Mouse (Mus musculus): ENCODE results near the gene Stpg4.

Gene Stpg4

DNA sequence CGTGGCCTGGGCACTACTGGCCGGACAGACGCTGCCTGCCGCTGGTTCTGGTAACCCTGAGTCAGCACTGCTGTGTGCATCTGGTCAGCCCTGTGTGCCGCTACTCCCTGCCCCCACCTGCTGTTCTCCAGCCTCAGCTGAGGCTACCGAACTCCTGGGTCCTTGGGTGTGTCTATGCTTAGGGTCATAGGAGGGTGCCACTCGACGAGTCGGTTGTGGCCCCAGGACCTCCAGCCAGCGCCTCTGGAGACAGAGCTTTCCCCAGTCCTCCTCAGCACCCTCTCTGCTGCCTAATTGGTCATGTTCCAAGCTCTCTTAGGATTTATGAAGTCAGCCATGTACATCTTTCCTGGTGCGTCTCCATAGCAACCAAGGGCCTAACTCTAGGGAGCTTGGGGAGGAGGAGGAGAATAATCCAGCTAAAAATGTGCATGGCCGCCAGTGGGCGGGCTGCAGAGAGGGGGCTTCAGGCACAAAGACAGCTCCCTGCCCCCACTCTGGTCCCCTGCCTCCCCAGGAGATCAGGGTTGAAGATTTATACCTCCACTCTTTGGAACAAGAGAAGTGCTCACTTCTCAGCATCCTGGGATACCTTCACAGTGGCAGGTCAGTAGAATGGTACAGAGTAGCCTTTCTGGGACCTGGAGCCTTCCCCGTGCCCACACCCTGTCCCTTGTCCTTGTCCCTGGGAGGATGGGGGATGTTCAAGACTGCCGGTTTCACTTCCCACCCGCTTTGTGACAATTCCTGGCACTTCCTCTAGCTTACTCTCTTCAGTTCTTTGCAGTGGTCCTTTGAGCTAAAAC, 49.0 kb downstream of the Stpg4 start:
- no peak for DNase-seq (ENCODE audit: low spot score in 2 of 2)

DNA sequence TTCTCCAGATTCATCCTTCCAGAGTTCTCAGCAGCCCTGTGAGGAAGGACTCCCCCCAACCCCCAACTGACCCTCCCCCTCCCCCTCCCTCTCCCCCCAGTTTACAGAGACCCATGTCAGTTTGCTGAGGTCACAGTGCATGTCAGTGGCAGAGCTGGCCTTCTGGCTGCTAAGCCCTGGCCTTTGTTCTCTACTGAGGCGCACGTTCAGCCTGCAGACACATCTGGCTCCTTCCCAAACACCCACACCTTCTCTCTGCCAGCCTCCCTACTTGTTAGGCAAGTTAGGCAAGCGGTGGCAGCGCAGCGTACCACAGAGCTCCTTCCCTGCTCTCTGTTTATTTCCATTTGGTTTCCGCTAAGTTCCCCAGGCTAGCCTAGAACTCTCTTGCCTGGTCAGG, 50.0 kb downstream of the Stpg4 start:
- DNase-seq (ENCODE audit: low spot score in 2 of 2) = no peak

DNA sequence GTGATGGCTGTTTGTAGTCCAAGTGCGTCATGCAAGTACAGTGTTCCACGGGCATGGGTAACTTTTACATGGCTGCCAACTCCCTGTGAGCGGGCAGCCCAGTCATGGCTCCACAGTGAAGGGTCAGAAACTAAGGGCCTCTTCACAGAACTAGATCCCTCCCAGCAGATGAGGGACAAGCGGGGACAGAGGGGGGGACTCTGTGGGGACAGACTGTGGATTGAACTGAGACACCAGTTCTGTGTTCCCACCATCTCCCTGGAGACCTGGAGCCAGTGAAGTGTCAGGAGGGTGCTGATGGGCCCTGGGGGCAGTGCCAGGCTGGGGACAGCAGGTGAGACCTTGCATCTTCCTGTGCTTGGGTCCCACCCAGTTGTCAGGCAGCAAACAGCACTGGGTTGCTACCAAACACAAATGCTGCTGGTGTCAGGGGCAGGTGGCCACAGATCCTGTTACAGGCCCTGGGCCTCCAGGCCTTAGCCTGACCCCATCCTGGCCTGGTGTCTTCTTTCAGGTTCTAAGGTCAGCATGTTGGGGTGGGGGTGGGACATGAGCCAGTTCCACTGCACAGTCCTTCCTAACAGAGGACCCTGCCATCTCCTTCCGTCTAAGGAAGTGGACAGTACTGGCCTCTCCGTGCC, 50.6 kb downstream of the Stpg4 start:
- DNase-seq (ENCODE audit: low spot score in 2 of 2) = no peak

- DNase-seq (ENCODE audit: low spot score in 2 of 2) = no peak
Observed at GRCm38 (mm10) chr17:87375941-87376511, 51.5 kb downstream of the Stpg4 start.

GRCm38 (mm10) chr17:87373327-87373726, 54.2 kb downstream of the Stpg4 start:
- no peak for DNase-seq (ENCODE audit: low spot score in 2 of 2)

GRCm38 (mm10) chr17:87372189-87372588, 55.4 kb downstream of the Stpg4 start:
- DNase-seq (ENCODE audit: low spot score in 2 of 2) = no peak

DNA sequence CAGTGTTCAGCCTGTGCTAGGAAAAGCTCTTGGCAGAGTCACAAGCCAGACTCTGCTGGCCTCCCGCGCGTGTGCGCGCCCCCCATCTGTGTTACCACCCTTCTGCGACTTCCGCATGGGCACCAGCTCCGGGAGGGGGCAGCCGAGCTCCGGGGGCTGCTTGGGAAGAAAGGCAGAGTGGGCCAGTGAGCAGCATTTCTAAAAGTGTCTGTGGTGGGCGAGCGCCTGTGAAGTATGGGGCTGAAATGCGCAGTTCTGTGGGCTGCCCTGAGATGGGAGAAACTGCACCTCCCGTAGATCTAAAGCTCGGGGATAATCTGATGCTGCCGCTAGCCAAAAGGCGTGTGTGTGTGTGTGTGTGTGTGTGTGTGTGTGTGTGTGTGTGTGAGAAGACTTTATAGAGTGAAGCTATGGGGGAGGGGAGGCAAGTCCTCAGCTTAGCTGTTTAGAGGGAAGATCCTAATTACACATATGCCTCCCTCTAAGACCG, 58.2 kb downstream of the Stpg4 start:
- no peak for DNase-seq (ENCODE audit: low spot score in 2 of 2)

DNA sequence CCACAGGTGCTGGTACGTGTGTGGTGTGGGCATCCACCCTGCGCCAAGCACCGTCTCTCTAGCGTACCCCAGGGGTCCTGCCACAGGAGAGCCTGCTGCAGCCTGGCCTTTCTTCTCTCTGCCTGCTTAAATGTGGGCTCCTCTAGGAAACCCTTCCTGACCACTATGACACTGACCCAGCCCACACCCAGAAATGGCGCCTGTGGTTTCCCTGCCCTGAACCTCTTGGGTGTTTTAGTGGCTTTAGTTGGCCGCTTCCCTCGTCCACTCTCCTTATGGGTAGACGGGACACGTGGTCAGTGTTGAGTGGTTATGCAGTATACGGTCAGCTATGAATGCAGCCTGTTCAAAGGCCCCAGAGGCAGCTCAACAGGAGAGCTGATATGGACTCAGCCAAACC, 59.1 kb downstream of the Stpg4 start:
- no peak for DNase-seq (ENCODE audit: low spot score in 2 of 2)

GRCm38 (mm10) chr17:87367640-87368039, 59.9 kb downstream of the Stpg4 start:
- DNase-seq (ENCODE audit: low spot score in 2 of 2) = peak; percentile 57 to 86

DNA sequence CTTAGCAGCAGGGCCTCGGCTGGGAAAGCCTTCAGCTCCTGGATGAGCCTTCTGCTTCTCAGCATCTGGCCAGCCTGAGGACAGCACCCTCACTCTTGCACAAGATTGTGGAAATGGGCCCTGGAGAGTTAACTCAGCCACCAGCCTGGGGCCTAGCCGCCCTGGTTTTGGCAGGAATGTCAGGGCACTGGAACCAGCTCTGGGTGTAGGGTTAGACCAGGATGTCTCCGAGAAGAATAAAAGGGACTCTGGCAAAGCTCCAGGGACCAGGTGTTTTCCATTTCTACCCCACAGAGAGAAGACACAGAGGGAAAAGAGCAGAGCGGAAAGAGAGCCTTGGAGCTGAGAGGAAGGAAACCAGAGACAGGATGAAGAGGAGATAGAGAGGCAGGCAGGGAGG, 60.3 kb downstream of the Stpg4 start:
- no peak for DNase-seq (ENCODE audit: low spot score in 2 of 2)

DNA sequence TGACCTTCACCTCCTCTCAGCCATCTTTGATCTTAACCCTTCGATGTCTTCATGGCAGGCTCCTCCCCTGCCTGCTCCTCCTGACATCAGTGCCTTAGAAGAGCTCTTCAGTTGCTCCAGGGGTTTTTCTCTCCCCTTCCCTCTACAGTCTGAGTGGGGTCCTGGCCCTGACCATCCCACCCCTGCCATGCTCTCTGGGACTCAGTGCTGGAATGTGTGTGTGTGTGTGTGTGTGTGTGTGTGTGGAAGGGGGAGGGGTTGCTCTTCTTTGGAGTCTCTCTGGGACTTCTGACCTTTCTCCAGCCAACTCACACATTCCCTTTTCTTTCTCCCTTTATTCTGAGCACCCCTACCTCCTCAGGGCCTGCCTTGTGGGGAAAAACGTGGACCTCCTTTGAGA, 61.0 kb downstream of the Stpg4 start:
- DNase-seq (ENCODE audit: low spot score in 2 of 2) = no peak

- DNase-seq (ENCODE audit: low spot score in 2 of 2) = no peak
Observed at GRCm38 (mm10) chr17:87365268-87365667, 62.3 kb downstream of the Stpg4 start.

GRCm38 (mm10) chr17:87364108-87364507, 63.4 kb downstream of the Stpg4 start:
- no peak for DNase-seq (ENCODE audit: low spot score in 2 of 2)

GRCm38 (mm10) chr17:87361132-87361531, 66.4 kb downstream of the Stpg4 start:
- DNase-seq (ENCODE audit: low spot score in 2 of 2) = peak in 1 of 2 experiments; percentile 37

GRCm38 (mm10) chr17:87357506-87357905, 70.0 kb downstream of the Stpg4 start:
- DNase-seq (ENCODE audit: low spot score in 2 of 2) = no peak

DNA sequence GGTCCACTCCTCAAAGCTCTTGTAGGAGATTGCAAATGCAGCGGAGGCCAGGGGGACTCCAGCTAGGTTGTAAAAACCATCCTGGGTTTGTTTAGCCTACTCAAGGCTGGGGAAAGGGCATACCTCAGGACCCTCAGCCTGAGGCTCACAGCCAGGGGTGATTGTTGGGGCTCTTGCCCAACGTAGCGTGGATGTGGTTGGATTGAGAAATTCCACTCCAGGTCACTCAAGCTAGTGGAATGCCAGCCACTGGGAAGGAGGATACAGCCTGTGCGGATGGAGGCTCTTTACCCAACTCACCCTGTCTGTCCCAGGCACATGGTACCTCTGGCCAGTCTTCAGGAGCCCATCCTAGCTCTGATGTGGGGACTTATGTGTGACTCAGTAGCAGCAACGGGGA, 71.3 kb downstream of the Stpg4 start:
- DNase-seq (ENCODE audit: low spot score in 2 of 2) = no peak

- no peak for DNase-seq (ENCODE audit: low spot score in 2 of 2)
Observed at GRCm38 (mm10) chr17:87355456-87355855, 72.1 kb downstream of the Stpg4 start.

DNA sequence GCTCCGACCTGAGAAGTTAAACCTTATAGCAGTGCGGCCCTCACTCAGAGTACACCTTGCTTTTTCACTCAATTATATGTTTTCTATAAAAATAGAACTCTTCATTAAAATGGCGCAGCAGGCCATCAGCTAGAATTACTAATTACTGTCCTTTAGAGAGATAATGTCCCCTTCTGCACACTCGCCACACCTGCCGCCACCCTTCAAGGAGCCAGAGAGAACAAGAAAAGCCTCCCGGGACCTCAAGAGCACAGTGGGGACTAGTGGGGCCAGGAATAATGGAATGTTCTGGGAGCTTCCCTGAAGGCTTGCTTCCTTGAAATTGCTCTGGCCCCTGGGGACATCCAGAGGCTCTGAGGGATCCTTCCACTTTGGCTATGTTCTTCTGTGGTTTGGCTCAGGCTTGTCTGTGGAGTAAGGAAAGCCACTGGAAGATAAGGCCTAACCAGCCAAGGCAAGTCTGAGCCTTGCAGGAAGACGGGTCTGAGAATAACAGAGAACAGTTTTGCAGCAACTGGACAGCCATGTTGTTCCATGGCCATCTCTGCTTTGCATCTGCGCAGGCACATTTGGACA, 73.7 kb downstream of the Stpg4 start:
- no peak for DNase-seq (ENCODE audit: low spot score in 2 of 2)

- DNase-seq (ENCODE audit: low spot score in 2 of 2) = no peak
Observed at GRCm38 (mm10) chr17:87352898-87353225, 74.7 kb downstream of the Stpg4 start.

DNA sequence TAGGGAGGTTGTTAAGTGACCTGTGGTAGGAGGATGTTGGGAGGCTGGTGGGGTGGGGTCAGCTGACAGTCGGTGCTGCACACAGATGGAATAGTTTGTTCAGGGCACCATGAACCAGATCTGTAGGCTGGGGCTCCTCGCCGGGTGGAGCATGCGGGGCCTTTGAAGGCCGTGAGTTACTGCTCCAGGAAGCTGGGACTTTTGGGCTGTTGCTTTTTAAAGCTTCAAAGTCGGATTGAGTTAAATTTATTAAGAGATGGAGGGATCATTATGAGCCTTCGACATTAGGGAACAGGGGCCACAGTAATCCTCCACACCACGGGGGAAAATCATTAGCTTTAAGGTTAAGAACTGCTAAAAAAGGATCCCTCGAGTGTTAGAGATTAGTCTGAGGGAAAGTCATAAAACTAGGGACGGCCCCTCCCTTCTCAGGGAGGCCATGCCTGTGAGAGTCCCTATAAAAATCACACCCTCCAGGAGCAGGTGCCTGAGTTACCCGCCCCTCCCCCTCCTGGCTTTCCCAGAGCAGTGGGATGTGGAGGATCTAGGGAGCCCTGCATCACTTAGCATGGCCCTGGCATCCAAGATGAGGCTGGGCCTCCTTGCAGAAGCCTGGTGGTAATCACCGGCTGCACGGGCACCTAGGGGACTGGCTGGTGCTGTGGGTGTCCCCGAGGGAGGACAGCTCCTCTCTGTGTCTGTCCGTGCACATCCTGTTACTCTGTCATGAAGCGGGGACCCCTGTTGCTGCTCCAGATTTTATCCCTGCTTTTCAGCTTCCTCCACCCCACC, 75.2 kb downstream of the Stpg4 start:
- DNase-seq (ENCODE audit: low spot score in 2 of 2) = no peak

DNA sequence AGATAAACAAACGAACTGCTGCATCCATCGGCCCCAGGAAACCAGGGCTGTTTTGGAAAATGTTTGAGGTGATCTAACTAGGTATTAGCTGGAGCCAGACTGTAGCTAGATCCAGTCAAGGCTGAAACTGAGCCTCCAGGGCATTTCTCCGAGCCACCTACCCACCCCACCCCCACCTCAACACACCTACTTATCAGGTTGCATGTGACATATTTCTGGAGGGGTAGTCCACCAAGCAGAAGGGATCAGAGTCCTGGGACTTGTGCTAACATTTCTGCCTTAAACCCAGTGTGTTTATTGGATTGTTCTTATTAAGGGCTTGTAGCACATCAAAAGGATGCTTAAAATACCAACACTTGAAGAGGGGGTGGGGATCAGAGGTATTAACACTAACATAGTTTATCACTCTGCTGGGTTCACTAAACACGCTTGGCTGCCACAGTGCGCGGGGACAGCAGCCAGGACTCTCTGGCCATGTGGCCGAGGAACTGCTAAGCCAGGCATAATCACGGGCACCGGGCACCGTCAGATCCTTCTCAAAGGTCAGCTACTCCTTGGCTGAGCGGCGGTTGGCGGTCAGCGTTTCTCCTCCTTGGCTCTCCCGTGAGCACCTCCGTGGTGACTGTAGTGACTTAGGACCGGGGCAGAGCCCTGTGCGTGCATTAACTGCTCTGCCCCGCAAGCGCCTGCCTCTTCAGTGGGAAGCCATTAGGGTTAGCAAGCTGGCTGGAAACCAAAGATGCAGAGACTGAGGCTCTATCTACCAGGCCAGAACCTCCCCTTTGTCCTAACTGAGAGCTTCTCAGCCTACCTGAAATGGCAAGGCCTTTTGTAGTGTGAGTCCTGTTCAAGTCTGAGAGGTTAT, 76.1 kb downstream of the Stpg4 start:
- DNase-seq (ENCODE audit: low spot score in 2 of 2) = no peak

Data from cerebellum, postnatal 4 days (tissue).